Mouse (Mus musculus) liver, embryonic 12.5 days (tissue): ENCODE measurements around the gene Nono. TPM values are rescaled to one million over a fixed set of nuclear protein-coding genes. Genes with fewer than 3 reads are reported as not detected.

Experiments
- ATAC-seq: fragments of 200-750 bp; cut with Nextera tagmentation; 2 replicates; pipeline ENCODE4 v1.8.0; 2017; ENCODE audit warnings: moderate number of reproducible peaks, mild to moderate bottlenecking, moderate library complexity
- H3K27ac ChIP-seq: fragments of 300-500 bp; sonication (generic); 2 replicates; pipeline ENCODE4 v1.5.1; 2016; ENCODE audit warnings: mild to moderate bottlenecking
- H3K27me3 ChIP-seq: fragments of 300-500 bp; sonication (generic); replicated peaks from 2 replicates; pipeline ENCODE4 v1.6.1; 2016; ENCODE audit warnings: mild to moderate bottlenecking, moderate library complexity
- H3K36me3 ChIP-seq: fragments of 300-500 bp; sonication (generic); 2 replicates; pipeline ENCODE4 v1.6.1; 2016; ENCODE audit warnings: mild to moderate bottlenecking, moderate library complexity
- H3K4me1 ChIP-seq: fragments of 300-500 bp; sonication (generic); 2 replicates; pipeline ENCODE4 v1.6.1; 2016
- H3K4me2 ChIP-seq: fragments of 300-500 bp; sonication (generic); 2 replicates; pipeline ENCODE4 v1.6.1; 2016; ENCODE audit warnings: mild to moderate bottlenecking, moderate library complexity
- H3K4me3 ChIP-seq: fragments of 300-500 bp; sonication (generic); 2 replicates; pipeline ENCODE4 v1.5.1; 2016; ENCODE audit warnings: mild to moderate bottlenecking, moderate library complexity
- H3K9ac ChIP-seq: fragments of 300-500 bp; sonication (generic); 2 replicates; pipeline ENCODE4 v1.6.1; 2016; ENCODE audit warnings: mild to moderate bottlenecking, moderate library complexity
- H3K9me3 ChIP-seq: fragments of 300-500 bp; sonication (generic); replicated peaks from 2 replicates; pipeline ENCODE4 v1.6.1; 2016; ENCODE audit warnings: mild to moderate bottlenecking, moderate library complexity
- WGBS: fragments of 180-500 bp; shearing (Covaris S2); methylation state at CpG from one replicate; pipeline ENCODE4 v1.1.7; 2016; ENCODE audit not compliant: insufficient replicate concordance; 5-methylcytosine and 5-hydroxymethylcytosine counted together
- polyA plus RNA-seq: library from polyadenylated mRNA; unstranded; fragments of >200 nt; fragmentation: Nextera tagmentation; extraction: Ambion mirVana; gene quantifications from 2 replicates; pipeline ENCODE4 v1.2.1, GENCODE M21; 2016

Gene Nono
- polyA plus RNA-seq, result 193 and 200 TPM in 2 replicates

GRCm38 (mm10) chrX:101429142-101429949, at the start of gene Nono:
TSS of gene Nono (plus strand) at chrX:101429318.
- 15% methylated on average over 51 of the region's 51 CpGs for WGBS
- Histone ChIP-seq H3K4me2 (peak within 1 kb of the TSS; percentile 67), H3K9ac (peak within 1 kb of the TSS; percentile 83), H3K36me3 (peaks cover 27% of the 10 kb centered on the region), H3K4me3 (peak within 1 kb of the TSS; percentile 74), H3K27me3 (no peaks in the 10 kb centered on the region), H3K27ac (peak within 1 kb of the TSS; percentile 90), H3K4me1 (peaks cover 21% of the 10 kb centered on the region), H3K9me3 (no peaks in the 10 kb centered on the region)
- peak; percentile 91 for ATAC-seq

GRCm38 (mm10) chrX:101379744-101380143, 49.4 kb upstream of the Nono start:
- Histone ChIP-seq H3K4me1 (0 out of 2 replicates have a peak, but pooled peaks cover 7% of the 10 kb centered on the region), H3K9ac (no peak overlapping the region), H3K4me3 (no peak overlapping the region), H3K9me3 (no peaks in the 10 kb centered on the region), H3K36me3 (no peaks in the 10 kb centered on the region), H3K27me3 (peaks cover 44% of the 10 kb centered on the region), H3K27ac (no peak overlapping the region), H3K4me2 (no peak overlapping the region)
- 71% methylated on average over 1 of the region's 1 CpGs for WGBS
- no peak for ATAC-seq

- ATAC-seq, result no peak
- no peaks in the 10 kb centered on the region for H3K9me3 ChIP-seq
- 0 out of 2 replicates have a peak, but pooled peaks cover 7% of the 10 kb centered on the region for H3K4me1 ChIP-seq
- H3K4me3 ChIP-seq, result no peak overlapping the region
- no peaks in the 10 kb centered on the region for H3K36me3 ChIP-seq
- H3K27ac ChIP-seq, result no peak overlapping the region
- H3K4me2 ChIP-seq, result no peak overlapping the region
- no peak overlapping the region for H3K9ac ChIP-seq
- peaks cover 59% of the 10 kb centered on the region for H3K27me3 ChIP-seq
- 26% methylated on average over 18 of the region's 18 CpGs for WGBS
Observed at GRCm38 (mm10) chrX:101383455-101383854, 45.7 kb upstream of the Nono start.

GRCm38 (mm10) chrX:101384439-101385137, 44.5 kb upstream of the Nono start:
- Histone ChIP-seq H3K27me3 (peaks cover 68% of the 10 kb centered on the region), H3K9ac (no peak overlapping the region), H3K4me3 (no peak overlapping the region), H3K4me2 (0 out of 2 replicates have a peak overlapping the region, but pooled peaks have one; percentile 3), H3K27ac (no peak overlapping the region), H3K36me3 (no peaks in the 10 kb centered on the region), H3K9me3 (no peaks in the 10 kb centered on the region), H3K4me1 (0 out of 2 replicates have a peak, but pooled peaks cover 7% of the 10 kb centered on the region)
- WGBS, result 15% methylated on average over 32 of the region's 32 CpGs
- ATAC-seq, result no peak

GRCm38 (mm10) chrX:101386222-101386621, 42.9 kb upstream of the Nono start:
- H3K4me2 ChIP-seq, result no peak overlapping the region

GRCm38 (mm10) chrX:101388866-101389537, 40.1 kb upstream of the Nono start:
- Histone ChIP-seq H3K36me3 (no peaks in the 10 kb centered on the region), H3K4me1 (0 out of 2 replicates have a peak, but pooled peaks cover 7% of the 10 kb centered on the region), H3K9me3 (no peaks in the 10 kb centered on the region), H3K4me3 (no peak overlapping the region), H3K27me3 (peaks cover 56% of the 10 kb centered on the region), H3K4me2 (no peak overlapping the region), H3K9ac (no peak overlapping the region), H3K27ac (no peak overlapping the region)
- ATAC-seq, result no peak
- WGBS, result 66% methylated on average over 5 of the region's 5 CpGs

More at GRCm38 (mm10) chrX:101386222-101386621, 42.9 kb upstream of the Nono start:
- ATAC-seq, result peak; percentile 59; the same call in 1 of the 2 replicates
- 44% methylated on average over 4 of the region's 4 CpGs for WGBS
- Histone ChIP-seq H3K4me1 (0 out of 2 replicates have a peak, but pooled peaks cover 7% of the 10 kb centered on the region), H3K9ac (no peak overlapping the region), H3K27me3 (peaks cover 71% of the 10 kb centered on the region), H3K36me3 (no peaks in the 10 kb centered on the region), H3K4me3 (no peak overlapping the region), H3K27ac (no peak overlapping the region), H3K9me3 (no peaks in the 10 kb centered on the region)

GRCm38 (mm10) chrX:101394341-101394740, 34.8 kb upstream of the Nono start:
- no peak overlapping the region for H3K4me3 ChIP-seq

GRCm38 (mm10) chrX:101396459-101396858, 32.7 kb upstream of the Nono start:
- WGBS, result 27% methylated on average over 10 of the region's 11 CpGs
- no peak for ATAC-seq
- Histone ChIP-seq H3K27ac (no peak overlapping the region), H3K9ac (no peak overlapping the region), H3K4me2 (no peak overlapping the region), H3K36me3 (no peaks in the 10 kb centered on the region), H3K4me3 (no peak overlapping the region), H3K4me1 (no peaks in the 10 kb centered on the region), H3K27me3 (peaks cover 53% of the 10 kb centered on the region), H3K9me3 (no peaks in the 10 kb centered on the region)

More at GRCm38 (mm10) chrX:101394341-101394740, 34.8 kb upstream of the Nono start:
- H3K27ac ChIP-seq, result no peak overlapping the region
- H3K4me2 ChIP-seq, result no peak overlapping the region
- ATAC-seq, result no peak
- no peak overlapping the region for H3K9ac ChIP-seq
- no peaks in the 10 kb centered on the region for H3K36me3 ChIP-seq
- H3K9me3 ChIP-seq, result no peaks in the 10 kb centered on the region
- peaks cover 54% of the 10 kb centered on the region for H3K27me3 ChIP-seq
- H3K4me1 ChIP-seq, result no peaks in the 10 kb centered on the region
- 52% methylated on average over 2 of the region's 2 CpGs for WGBS

- H3K9me3 ChIP-seq, result no peaks in the 10 kb centered on the region
- H3K36me3 ChIP-seq, result peaks cover 8% of the 10 kb centered on the region
- peak overlapping the region; percentile 67 for H3K4me3 ChIP-seq
- peak overlapping the region; percentile 27; the same call in 1 of the 2 replicates for H3K27ac ChIP-seq
- H3K9ac ChIP-seq, result peak overlapping the region; percentile 71
- H3K4me1 ChIP-seq, result peaks cover 24% of the 10 kb centered on the region
- ATAC-seq, result peak; percentile 4; the same call in 1 of the 2 replicates
- H3K27me3 ChIP-seq, result peaks cover 10% of the 10 kb centered on the region; the same call in 1 of the 2 replicates
- H3K4me2 ChIP-seq, result peak overlapping the region; percentile 71
- WGBS, result 14% methylated on average over 32 of the region's 36 CpGs
Observed at GRCm38 (mm10) chrX:101418946-101419724, 10.0 kb upstream of the Nono start.

- H3K9ac ChIP-seq, result peak overlapping the region; percentile 71
- ATAC-seq, result peak; percentile 92
- H3K4me2 ChIP-seq, result peak overlapping the region; percentile 71
- peak overlapping the region; percentile 67 for H3K4me3 ChIP-seq
- WGBS, result 6% methylated on average over 54 of the region's 54 CpGs
- no peaks in the 10 kb centered on the region for H3K9me3 ChIP-seq
- peaks cover 24% of the 10 kb centered on the region for H3K4me1 ChIP-seq
- H3K36me3 ChIP-seq, result 0 out of 2 replicates have a peak, but pooled peaks cover 2% of the 10 kb centered on the region
- peak overlapping the region; percentile 54; the same call in 1 of the 2 replicates for H3K27ac ChIP-seq
- peaks cover 10% of the 10 kb centered on the region; the same call in 1 of the 2 replicates for H3K27me3 ChIP-seq
Observed at GRCm38 (mm10) chrX:101419725-101420699, 9.1 kb upstream of the Nono start.
